Mouse (Mus musculus): ENCODE measurements around the gene Ciz1. TPM values are rescaled to one million over a fixed set of nuclear protein-coding genes. Genes with fewer than 3 reads are reported as not detected.

Gene Ciz1
- polyA plus RNA-seq, 1 experiment, result 34.3 TPM

GRCm38 (mm10) chr2:32411407-32411806 is 59.3 kb downstream of the Ciz1 start:
- H3K36me3 ChIP-seq (ENCODE audit: control insufficient read depth, insufficient read depth, low read length, poor library complexity, severe bottlenecking), result peaks cover 4% of the 10 kb centered on the region
- no peak overlapping the region for H3K27ac ChIP-seq (ENCODE audit: insufficient read depth, low read length)
- no peaks in the 10 kb centered on the region for H3K27me3 ChIP-seq (ENCODE audit: control insufficient read depth, insufficient read depth, low read length, poor library complexity, severe bottlenecking)
- no peaks in the 10 kb centered on the region for H3K9me3 ChIP-seq (replicated peaks; ENCODE audit: control insufficient read depth, insufficient read depth, low read length, poor library complexity, severe bottlenecking)
- H3K4me1 ChIP-seq (ENCODE audit: control insufficient read depth, insufficient read depth, low read length), result no peaks in the 10 kb centered on the region
- no peak overlapping the region for H3K9ac ChIP-seq (ENCODE audit: low read depth, poor library complexity, severe bottlenecking)
- TF ChIP-seq POLR2A (IDR thresholded peaks at IDR 0.05; ENCODE audit: insufficient read depth, low read length) (no peak), EP300 (IDR thresholded peaks at IDR 0.05; ENCODE audit: insufficient read depth, low read depth, low read length) (no peak)
- no peak overlapping the region for H3K4me3 ChIP-seq (ENCODE audit: low read depth, low read length)

DNA sequence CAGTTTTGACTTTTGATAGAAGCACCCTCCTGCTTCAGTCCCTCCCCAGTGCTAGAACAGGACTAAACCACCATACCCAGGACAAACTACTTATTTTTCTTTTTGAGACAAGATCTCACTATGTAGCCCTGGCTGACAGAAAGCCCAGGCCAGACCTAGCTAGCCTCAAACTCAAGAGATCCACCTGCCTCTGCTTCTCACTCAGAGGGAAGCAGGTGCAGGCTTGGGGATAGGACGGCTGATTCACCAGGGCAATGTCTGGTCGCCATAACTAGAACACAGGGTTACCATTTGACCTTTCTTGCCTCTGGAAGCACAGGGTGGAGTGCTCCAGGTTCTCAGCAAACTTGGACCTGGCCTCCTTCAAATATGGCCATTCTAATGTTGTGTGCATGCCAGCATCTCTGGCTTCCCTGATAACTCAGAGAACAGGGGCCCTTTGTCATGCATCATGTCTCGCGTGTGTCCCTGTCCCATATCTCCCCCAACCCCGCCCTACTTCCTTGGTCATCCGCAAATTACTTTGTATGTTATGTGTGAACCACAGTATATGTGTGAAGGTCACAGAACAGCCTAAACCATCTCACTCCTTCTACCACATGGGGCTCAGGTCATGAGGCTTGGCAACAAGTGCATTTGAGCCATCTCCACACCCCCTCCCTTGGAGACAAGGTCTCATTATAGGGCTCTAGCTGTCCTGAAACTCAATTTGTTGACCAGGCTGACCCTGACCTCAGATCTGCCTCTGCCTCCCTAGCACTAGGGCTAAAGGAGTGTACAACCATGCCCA is 60.8 kb downstream of the Ciz1 start:
- no peaks in the 10 kb centered on the region for H3K4me1 ChIP-seq (ENCODE audit: control insufficient read depth, insufficient read depth, low read length)
- H3K27me3 ChIP-seq (ENCODE audit: control insufficient read depth, insufficient read depth, low read length, poor library complexity, severe bottlenecking), result no peaks in the 10 kb centered on the region
- no peak overlapping the region for H3K4me3 ChIP-seq (ENCODE audit: low read depth, low read length)
- no peak for TF ChIP-seq EP300 (IDR thresholded peaks at IDR 0.05; ENCODE audit: insufficient read depth, low read depth, low read length)
- no peak for TF ChIP-seq CTCF (IDR thresholded peaks at IDR 0.05; ENCODE audit: low read depth, low read length)
- no peak for TF ChIP-seq POLR2A (IDR thresholded peaks at IDR 0.05; ENCODE audit: insufficient read depth, low read length)
- H3K27ac ChIP-seq (ENCODE audit: insufficient read depth, low read length), result no peak overlapping the region
- H3K9ac ChIP-seq (ENCODE audit: low read depth, poor library complexity, severe bottlenecking), result no peak overlapping the region
- no peaks in the 10 kb centered on the region for H3K9me3 ChIP-seq (replicated peaks; ENCODE audit: control insufficient read depth, insufficient read depth, low read length, poor library complexity, severe bottlenecking)
- H3K36me3 ChIP-seq (ENCODE audit: control insufficient read depth, insufficient read depth, low read length, poor library complexity, severe bottlenecking), result peaks cover 11% of the 10 kb centered on the region

DNA sequence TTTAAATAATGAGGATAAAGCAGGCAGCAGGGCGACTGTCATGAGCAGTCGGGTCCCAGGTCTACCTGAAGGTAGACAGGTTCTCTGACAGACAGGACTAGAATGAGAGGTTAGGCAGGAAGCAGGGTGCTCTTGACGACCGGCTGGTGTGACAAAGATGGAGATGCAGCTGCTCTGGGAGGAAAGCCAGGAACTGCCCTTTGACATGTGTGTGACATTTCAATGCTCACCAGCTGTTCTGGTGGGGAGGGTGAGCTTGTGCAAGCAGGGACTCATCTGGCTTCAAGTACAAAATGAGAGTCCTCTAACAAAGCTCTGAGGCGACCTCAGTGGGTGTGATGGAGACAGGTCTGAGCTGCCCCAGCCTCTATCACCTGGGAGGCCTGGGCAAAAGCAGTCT is 61.8 kb downstream of the Ciz1 start:
- no peaks in the 10 kb centered on the region for H3K9me3 ChIP-seq (replicated peaks; ENCODE audit: control insufficient read depth, insufficient read depth, low read length, poor library complexity, severe bottlenecking)
- no peak overlapping the region for H3K4me3 ChIP-seq (ENCODE audit: low read depth, low read length)
- TF ChIP-seq POLR2A (IDR thresholded peaks at IDR 0.05; ENCODE audit: insufficient read depth, low read length) (no peak), CTCF (IDR thresholded peaks at IDR 0.05; ENCODE audit: low read depth, low read length) (no peak), EP300 (IDR thresholded peaks at IDR 0.05; ENCODE audit: insufficient read depth, low read depth, low read length) (no peak)
- no peak overlapping the region for H3K27ac ChIP-seq (ENCODE audit: insufficient read depth, low read length)
- no peaks in the 10 kb centered on the region for H3K27me3 ChIP-seq (ENCODE audit: control insufficient read depth, insufficient read depth, low read length, poor library complexity, severe bottlenecking)
- H3K4me1 ChIP-seq (ENCODE audit: control insufficient read depth, insufficient read depth, low read length), result no peaks in the 10 kb centered on the region
- no peak overlapping the region for H3K9ac ChIP-seq (ENCODE audit: low read depth, poor library complexity, severe bottlenecking)
- peaks cover 11% of the 10 kb centered on the region for H3K36me3 ChIP-seq (ENCODE audit: control insufficient read depth, insufficient read depth, low read length, poor library complexity, severe bottlenecking)

DNA sequence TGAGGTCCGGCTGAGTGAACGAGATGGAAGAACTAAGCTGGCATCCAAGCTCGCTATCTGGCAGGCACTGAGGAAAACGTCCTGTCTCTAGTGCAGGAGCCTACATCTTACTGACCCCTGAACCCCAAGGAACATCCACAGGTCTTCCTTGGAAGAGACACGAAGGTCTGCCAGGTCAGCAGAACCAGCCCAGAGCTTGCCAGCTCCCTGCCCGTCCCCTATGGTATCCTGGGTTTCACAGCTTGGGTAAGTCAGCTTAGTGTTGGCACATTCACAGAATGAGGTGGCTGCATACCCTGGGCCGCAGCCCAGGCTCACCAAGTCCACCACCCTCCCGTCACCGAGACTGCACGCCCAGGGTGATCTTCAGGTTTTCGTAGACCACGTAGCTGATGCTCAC is 63.7 kb downstream of the Ciz1 start:
- no peaks in the 10 kb centered on the region for H3K4me1 ChIP-seq (ENCODE audit: control insufficient read depth, insufficient read depth, low read length)
- no peak overlapping the region for H3K4me3 ChIP-seq (ENCODE audit: low read depth, low read length)
- no peak overlapping the region for H3K27ac ChIP-seq (ENCODE audit: insufficient read depth, low read length)
- H3K27me3 ChIP-seq (ENCODE audit: control insufficient read depth, insufficient read depth, low read length, poor library complexity, severe bottlenecking), result no peaks in the 10 kb centered on the region
- H3K36me3 ChIP-seq (ENCODE audit: control insufficient read depth, insufficient read depth, low read length, poor library complexity, severe bottlenecking), result peaks cover 11% of the 10 kb centered on the region
- no peak overlapping the region for H3K9ac ChIP-seq (ENCODE audit: low read depth, poor library complexity, severe bottlenecking)
- TF ChIP-seq POLR2A (IDR thresholded peaks at IDR 0.05; ENCODE audit: insufficient read depth, low read length), result no peak
- TF ChIP-seq EP300 (IDR thresholded peaks at IDR 0.05; ENCODE audit: insufficient read depth, low read depth, low read length), result no peak
- TF ChIP-seq CTCF (IDR thresholded peaks at IDR 0.05; ENCODE audit: low read depth, low read length), result no peak
- no peaks in the 10 kb centered on the region for H3K9me3 ChIP-seq (replicated peaks; ENCODE audit: control insufficient read depth, insufficient read depth, low read length, poor library complexity, severe bottlenecking)

GRCm38 (mm10) chr2:32416556-32416955 is 64.4 kb downstream of the Ciz1 start:
- no peak overlapping the region for H3K4me3 ChIP-seq (ENCODE audit: low read depth, low read length)
- no peak overlapping the region for H3K9ac ChIP-seq (ENCODE audit: low read depth, poor library complexity, severe bottlenecking)
- TF ChIP-seq EP300 (IDR thresholded peaks at IDR 0.05; ENCODE audit: insufficient read depth, low read depth, low read length), result no peak
- TF ChIP-seq CTCF (IDR thresholded peaks at IDR 0.05; ENCODE audit: low read depth, low read length), result no peak
- no peak for TF ChIP-seq POLR2A (IDR thresholded peaks at IDR 0.05; ENCODE audit: insufficient read depth, low read length)
- H3K36me3 ChIP-seq (ENCODE audit: control insufficient read depth, insufficient read depth, low read length, poor library complexity, severe bottlenecking), result peaks cover 11% of the 10 kb centered on the region
- no peak overlapping the region for H3K27ac ChIP-seq (ENCODE audit: insufficient read depth, low read length)
- no peaks in the 10 kb centered on the region for H3K4me1 ChIP-seq (ENCODE audit: control insufficient read depth, insufficient read depth, low read length)
- no peaks in the 10 kb centered on the region for H3K9me3 ChIP-seq (replicated peaks; ENCODE audit: control insufficient read depth, insufficient read depth, low read length, poor library complexity, severe bottlenecking)
- no peaks in the 10 kb centered on the region for H3K27me3 ChIP-seq (ENCODE audit: control insufficient read depth, insufficient read depth, low read length, poor library complexity, severe bottlenecking)

- Histone ChIP-seq H3K36me3 (ENCODE audit: control insufficient read depth, insufficient read depth, low read length, poor library complexity, severe bottlenecking) (peaks cover 11% of the 10 kb centered on the region), H3K27ac (ENCODE audit: insufficient read depth, low read length) (no peak overlapping the region), H3K4me3 (ENCODE audit: low read depth, low read length) (no peak overlapping the region), H3K9me3 (replicated peaks; ENCODE audit: control insufficient read depth, insufficient read depth, low read length, poor library complexity, severe bottlenecking) (no peaks in the 10 kb centered on the region), H3K4me1 (ENCODE audit: control insufficient read depth, insufficient read depth, low read length) (no peaks in the 10 kb centered on the region), H3K9ac (ENCODE audit: low read depth, poor library complexity, severe bottlenecking) (no peak overlapping the region), H3K27me3 (ENCODE audit: control insufficient read depth, insufficient read depth, low read length, poor library complexity, severe bottlenecking) (no peaks in the 10 kb centered on the region)
- no peak for TF ChIP-seq CTCF (IDR thresholded peaks at IDR 0.05; ENCODE audit: low read depth, low read length)
Measured at GRCm38 (mm10) chr2:32417486-32417885, 65.4 kb downstream of the Ciz1 start.
